Mouse (Mus musculus): ENCODE measurements around the gene Capn7.
A peak's percentile ranks its signal among the peaks of the same experiment; 100 is the strongest.

DNA sequence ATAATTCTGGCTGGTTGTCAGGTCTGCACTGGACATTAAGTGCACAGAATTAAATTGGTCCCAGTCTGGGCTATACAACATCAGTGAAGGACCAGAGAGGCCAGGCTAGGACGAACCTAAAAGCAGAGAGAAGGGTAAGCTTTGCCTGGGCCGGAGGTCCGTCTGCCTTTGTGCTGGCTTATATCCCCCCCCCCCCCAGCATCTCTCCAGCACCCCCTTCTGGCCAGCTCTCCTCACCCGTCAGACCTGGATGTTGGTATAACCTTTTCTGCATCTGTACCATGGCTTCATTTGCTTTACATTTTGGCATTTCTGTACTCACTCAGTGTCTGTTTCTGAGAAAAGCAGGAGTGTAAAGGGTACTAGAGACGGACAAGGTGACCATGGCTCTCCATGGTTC is 10.9 kb upstream of the Capn7 start:
- TF ChIP-seq CTCF (IDR thresholded peaks at IDR 0.05; ENCODE audit: low read depth), result peak; percentile 45
- TF ChIP-seq EP300 (optimal IDR thresholded peaks at IDR 0.05), result no peak

Data from stomach, postnatal 0 days (tissue).